Mouse (Mus musculus) olfactory bulb, adult 2 months (tissue): ENCODE results near the gene Polr2h. TPM values are rescaled to one million over a fixed set of nuclear protein-coding genes. Genes with fewer than 3 reads are reported as not detected.

Experiments used
- H3K27ac ChIP-seq: fragments of 200-500 bp; 2 replicates; pipeline ENCODE4 v1.5.1; 2012; ENCODE audit warnings: low read depth, low read length; ENCODE audit not compliant: insufficient read depth
- H3K4me1 ChIP-seq: fragments of 200-500 bp; 2 replicates; pipeline ENCODE4 v1.6.1; 2012; ENCODE audit warnings: low read length; ENCODE audit not compliant: control insufficient read depth, insufficient read depth
- H3K4me3 ChIP-seq: fragments of 200-500 bp; 2 replicates; pipeline ENCODE4 v1.5.1; 2012; ENCODE audit warnings: mild to moderate bottlenecking, low read depth, low read length, moderate library complexity; ENCODE audit not compliant: insufficient read depth
- CTCF ChIP-seq: fragments of 200-500 bp; IDR thresholded peaks from 2 replicates; pipeline ENCODE4 v1.5.1; 2012; ENCODE audit warnings: low read depth, mild to moderate bottlenecking, low read length, moderate library complexity; ENCODE audit not compliant: insufficient read depth
- POLR2A ChIP-seq: fragments of 200-500 bp; IDR thresholded peaks from 2 replicates; pipeline ENCODE4 v1.6.1; 2012; ENCODE audit warnings: mild to moderate bottlenecking, low read depth, low read length, moderate library complexity; ENCODE audit not compliant: insufficient read depth
- WGBS: fragments of 180-500 bp; shearing (Covaris S2); methylation state at CpG from one replicate; pipeline ENCODE4 v1.1.7; 2018; 5-methylcytosine and 5-hydroxymethylcytosine counted together
- polyA plus RNA-seq: library from polyadenylated mRNA; stranded (reverse); fragments of >200 nt; gene quantifications from 2 replicates; pipeline ENCODE4 v1.2.4, GENCODE M21; 2012; ENCODE audit warnings: low replicate concordance; ENCODE audit not compliant: missing spikeins, insufficient read depth, insufficient read length

Gene Polr2h
- polyA plus RNA-seq, 1 experiment: not detected

GRCm38 (mm10) chr16:20715161-20715560, 2.3 kb upstream of the Polr2h start:
- H3K4me1 ChIP-seq: peaks cover 25% of the 10 kb centered on the region
- no peak for TF ChIP-seq CTCF
- TF ChIP-seq POLR2A: no peak
- H3K4me3 ChIP-seq: peak overlapping the region; percentile 77
- no peak overlapping the region for H3K27ac ChIP-seq
- 74% methylated on average over 2 of the region's 2 CpGs for WGBS

GRCm38 (mm10) chr16:20715566-20715965, 1.9 kb upstream of the Polr2h start:
- TF ChIP-seq POLR2A: no peak
- no peak for TF ChIP-seq CTCF
- 5% methylated on average over 12 of the region's 12 CpGs for WGBS
- peak overlapping the region; percentile 77 for H3K4me3 ChIP-seq
- peaks cover 25% of the 10 kb centered on the region for H3K4me1 ChIP-seq
- peak overlapping the region; percentile 43 for H3K27ac ChIP-seq

GRCm38 (mm10) chr16:20715976-20716840, 1.3 kb upstream of the Polr2h start:
- peak overlapping the region; percentile 73 for H3K27ac ChIP-seq
- H3K4me3 ChIP-seq: peak overlapping the region; percentile 77
- peaks cover 25% of the 10 kb centered on the region for H3K4me1 ChIP-seq
- no peak for TF ChIP-seq CTCF
- TF ChIP-seq POLR2A: peak; percentile 72
- WGBS: under 1% methylated on average over 68 of the region's 68 CpGs

GRCm38 (mm10) chr16:20716841-20717180, 654 bp upstream of the Polr2h start:
- no peak for TF ChIP-seq CTCF
- no peak for TF ChIP-seq POLR2A
- peaks cover 25% of the 10 kb centered on the region for H3K4me1 ChIP-seq
- H3K27ac ChIP-seq: peak overlapping the region; percentile 53
- H3K4me3 ChIP-seq: peak overlapping the region; percentile 77
- WGBS: 1% methylated on average over 8 of the region's 8 CpGs

- TF ChIP-seq POLR2A (no peak), CTCF (no peak)
- Histone ChIP-seq H3K27ac (no peak overlapping the region), H3K4me3 (peak overlapping the region; percentile 77), H3K4me1 (peaks cover 25% of the 10 kb centered on the region)
- WGBS: under 1% methylated on average over 18 of the region's 18 CpGs
These were observed 659 bp downstream of the Polr2h start for GRCm38 (mm10) chr16:20717978-20718670.

GRCm38 (mm10) chr16:20721808-20722207, 4.3 kb downstream of the Polr2h start:
- Histone ChIP-seq H3K4me1 (peaks cover 7% of the 10 kb centered on the region), H3K27ac (no peak overlapping the region), H3K4me3 (no peak overlapping the region)
- WGBS: 89% methylated on average over 10 of the region's 10 CpGs
- no peak for TF ChIP-seq POLR2A
- TF ChIP-seq CTCF: no peak

GRCm38 (mm10) chr16:20722736-20723135, 5.3 kb downstream of the Polr2h start:
- H3K4me1 ChIP-seq: peaks cover 2% of the 10 kb centered on the region; the same call in 1 of the 2 replicates
- no peak overlapping the region for H3K27ac ChIP-seq
- TF ChIP-seq POLR2A (no peak), CTCF (no peak)
- H3K4me3 ChIP-seq: no peak overlapping the region
- 95% methylated on average over 4 of the region's 4 CpGs for WGBS

- no peak overlapping the region for H3K27ac ChIP-seq
- H3K4me3 ChIP-seq: no peak overlapping the region
- no peak for TF ChIP-seq CTCF
- TF ChIP-seq POLR2A: no peak
- 74% methylated on average over 4 of the region's 4 CpGs for WGBS
- peaks cover 2% of the 10 kb centered on the region; the same call in 1 of the 2 replicates for H3K4me1 ChIP-seq
These were observed 5.8 kb downstream of the Polr2h start for GRCm38 (mm10) chr16:20723247-20723646.

- WGBS: 45% methylated on average over 5 of the region's 5 CpGs
- H3K27ac ChIP-seq: no peak overlapping the region
- no peaks in the 10 kb centered on the region for H3K4me1 ChIP-seq
- no peak overlapping the region for H3K4me3 ChIP-seq
- TF ChIP-seq CTCF: peak; percentile 68
- TF ChIP-seq POLR2A: no peak
These were observed 6.9 kb downstream of the Polr2h start for GRCm38 (mm10) chr16:20724338-20724748.
